Mouse (Mus musculus) neural tube, embryonic 12.5 days (tissue): ENCODE results near the gene Gm10409. TPM values are rescaled to one million over a fixed set of nuclear protein-coding genes. Genes with fewer than 3 reads are reported as not detected.
"Not testable (repeated sequence)": the region's sequence is repeated elsewhere in the genome, so short reads cannot be mapped to it uniquely, and the experiment has no call there.

Source experiments
- ATAC-seq: fragments of 200-750 bp; cut with Nextera tagmentation; 2 replicates; pipeline ENCODE4 v1.8.0; 2017; ENCODE audit warnings: low read depth, mild to moderate bottlenecking, moderate TSS enrichment, moderate library complexity; ENCODE audit not compliant: low FRiP score
- H3K27ac ChIP-seq: fragments of 300-500 bp; sonication (generic); 2 replicates; pipeline ENCODE4 v1.5.1; 2016
- H3K27me3 ChIP-seq: fragments of 300-500 bp; sonication (generic); replicated peaks from 2 replicates; pipeline ENCODE4 v1.6.1; 2016; ENCODE audit warnings: mild to moderate bottlenecking
- H3K36me3 ChIP-seq: fragments of 300-500 bp; sonication (generic); 2 replicates; pipeline ENCODE4 v1.6.1; 2016; ENCODE audit warnings: mild to moderate bottlenecking
- H3K4me1 ChIP-seq: fragments of 300-500 bp; sonication (generic); 2 replicates; pipeline ENCODE4 v1.6.1; 2016
- H3K4me2 ChIP-seq: fragments of 300-500 bp; sonication (generic); replicated peaks from 2 replicates; pipeline ENCODE4 v1.6.1; 2016; ENCODE audit warnings: mild to moderate bottlenecking
- H3K4me3 ChIP-seq: fragments of 300-500 bp; sonication (generic); 2 replicates; pipeline ENCODE4 v1.5.1; 2016
- H3K9ac ChIP-seq: fragments of 300-500 bp; sonication (generic); 2 replicates; pipeline ENCODE4 v1.6.1; 2016; ENCODE audit warnings: mild to moderate bottlenecking
- H3K9me3 ChIP-seq: fragments of 300-500 bp; sonication (generic); 2 replicates; pipeline ENCODE4 v1.6.1; 2016; ENCODE audit warnings: mild to moderate bottlenecking
- WGBS: fragments of 180-500 bp; shearing (Covaris S2); methylation state at CpG from one replicate; pipeline ENCODE4 v1.1.7; 2016; 5-methylcytosine and 5-hydroxymethylcytosine counted together
- polyA plus RNA-seq: library from polyadenylated mRNA; unstranded; fragments of >200 nt; fragmentation: Nextera tagmentation; extraction: Ambion mirVana; gene quantifications from 2 replicates; pipeline ENCODE4 v1.2.1, GENCODE M21; 2016

Gene Gm10409
- 4.5 and 5.9 TPM in 2 replicates for polyA plus RNA-seq

DNA sequence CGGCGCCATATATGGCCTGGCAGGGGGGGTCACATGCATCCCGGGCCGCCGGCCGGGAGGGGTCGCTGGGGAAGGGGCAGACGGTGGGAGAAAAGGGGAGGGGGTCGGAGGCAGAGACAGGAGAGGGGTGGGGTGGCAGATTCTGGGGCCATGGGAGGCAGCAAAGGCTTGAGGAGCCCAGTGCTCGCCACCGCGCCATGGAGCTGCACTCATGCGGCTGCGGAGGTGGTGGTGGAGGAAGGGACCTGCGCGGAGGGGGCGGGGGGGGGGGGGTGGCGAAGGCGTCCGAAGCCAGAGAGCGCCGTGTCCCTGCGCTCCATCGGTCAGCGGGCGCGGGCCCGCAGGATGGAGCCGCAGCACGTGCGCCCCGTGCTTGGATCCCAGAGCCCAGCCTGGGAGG is at the start of gene Gm10409:
Gm10409 (plus strand) TSS at position 301 of the 400 bp plus-strand sequence.
- no CpG with 5 or more reads among the region's 32 CpGs for WGBS

DNA sequence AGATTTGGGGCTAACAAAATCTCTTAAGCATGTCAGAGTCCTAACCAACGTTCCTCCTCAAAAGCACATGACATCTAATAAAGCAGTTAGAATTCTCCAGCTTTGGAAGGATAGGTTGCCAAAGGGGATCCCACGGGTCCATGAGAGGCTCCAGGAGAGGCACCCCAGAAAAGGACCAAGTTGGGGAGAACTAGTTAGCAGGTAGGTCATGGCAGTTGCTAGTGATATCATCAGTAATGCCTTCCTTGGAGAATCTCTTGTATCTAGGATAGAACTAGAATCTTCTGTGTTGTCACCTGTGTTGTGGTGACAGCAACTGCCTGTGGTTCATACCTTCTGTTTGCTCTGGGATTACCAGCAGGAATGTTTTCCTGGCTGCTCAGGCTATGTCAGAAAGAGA is 17.6 kb upstream of the Gm10409 start, which contains the start of gene Gm10413:
Gm10413 (plus strand) TSS at position 301 of the 400 bp plus-strand sequence.
- not testable (repeated sequence) for H3K9ac ChIP-seq, ATAC-seq, H3K4me1 ChIP-seq, H3K9me3 ChIP-seq, H3K4me3 ChIP-seq, H3K36me3 ChIP-seq, H3K4me2 ChIP-seq, H3K27ac ChIP-seq, H3K27me3 ChIP-seq
- no CpG with 5 or more reads among the region's 2 CpGs for WGBS

More for the DNA sequence above, at the start of gene Gm10409:
- not testable (repeated sequence) for H3K27ac ChIP-seq, H3K9me3 ChIP-seq, ATAC-seq, H3K27me3 ChIP-seq, H3K9ac ChIP-seq, H3K4me2 ChIP-seq, H3K4me1 ChIP-seq, H3K36me3 ChIP-seq, H3K4me3 ChIP-seq

DNA sequence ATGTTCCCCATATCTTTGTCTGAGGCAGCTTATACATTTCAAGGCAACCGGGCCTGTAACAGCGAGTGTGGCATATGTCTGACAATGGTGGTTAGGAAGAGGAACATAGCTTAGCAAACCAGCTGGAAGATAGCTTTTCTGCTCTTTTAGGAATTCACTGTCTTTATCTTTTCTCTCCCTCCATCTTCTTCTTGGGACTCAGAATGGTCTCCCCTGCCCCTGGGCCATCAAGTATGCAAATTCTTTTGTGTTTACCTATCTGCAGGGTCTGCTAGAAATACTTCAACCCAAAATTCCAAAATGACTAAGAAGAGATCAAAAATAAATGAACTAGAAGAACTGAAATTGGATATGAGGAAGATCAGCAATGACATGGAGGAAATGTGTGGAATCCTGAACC is 15.4 kb downstream of the Gm10409 start, which contains the start of gene Gm3005:
Gm3005 (plus strand) TSS at position 301 of the 400 bp plus-strand sequence.
- not testable (repeated sequence) for H3K27me3 ChIP-seq, H3K4me2 ChIP-seq, H3K4me3 ChIP-seq, H3K4me1 ChIP-seq, H3K9ac ChIP-seq, ATAC-seq, H3K27ac ChIP-seq, H3K36me3 ChIP-seq, H3K9me3 ChIP-seq
- no CpG with 5 or more reads among the region's 2 CpGs for WGBS

DNA sequence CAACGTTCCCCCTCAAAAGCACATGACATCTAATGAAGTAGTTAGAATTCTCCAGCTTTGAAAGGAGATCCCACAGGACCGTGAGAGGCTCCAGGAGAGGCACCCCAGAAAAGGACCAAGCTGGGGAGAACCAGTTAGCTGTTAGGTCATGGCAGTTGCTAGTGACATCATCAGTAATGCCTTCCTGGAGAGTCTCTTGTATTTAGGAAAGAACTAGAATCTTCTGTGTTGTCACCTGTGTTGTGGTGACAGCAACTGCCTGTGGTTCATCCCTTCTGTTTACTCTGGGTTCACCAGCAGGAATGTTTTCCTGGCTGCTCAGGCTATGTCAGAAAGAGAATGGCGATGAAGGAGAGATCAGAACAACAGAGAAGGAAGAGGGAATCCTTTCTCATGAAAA is 36.7 kb downstream of the Gm10409 start, which contains the start of gene Gm10408:
Gm10408 (plus strand) TSS at position 301 of the 400 bp plus-strand sequence.
- not testable (repeated sequence) for H3K9ac ChIP-seq, ATAC-seq, H3K4me3 ChIP-seq, H3K9me3 ChIP-seq, H3K4me1 ChIP-seq, H3K4me2 ChIP-seq, H3K27me3 ChIP-seq, H3K27ac ChIP-seq, H3K36me3 ChIP-seq
- no CpG with 5 or more reads among the region's 3 CpGs for WGBS

Other genes starting within 250 kb of the Gm10409 start
- not detected in 2 replicates for gene Gm5795, start 224.4 kb upstream of the Gm10409 start, polyA plus RNA-seq
- gene D830030K20Rik, start 204.1 kb upstream of the Gm10409 start, polyA plus RNA-seq: 14.2 and 15.3 TPM in 2 replicates
- gene Gm2956, start 80.0 kb upstream of the Gm10409 start, polyA plus RNA-seq: not detected in 2 replicates
- not detected in 2 replicates for gene Gm10413, start 17.5 kb upstream of the Gm10409 start, polyA plus RNA-seq
- gene Gm3005, start 15.5 kb downstream of the Gm10409 start, polyA plus RNA-seq: 1.4 and 2.8 TPM in 2 replicates
- not detected in 2 replicates for gene Gm10408, start 36.8 kb downstream of the Gm10409 start, polyA plus RNA-seq
- not detected in 2 replicates for gene Gm3012, start 221.9 kb downstream of the Gm10409 start, polyA plus RNA-seq
- gene Gm3020, start 239.4 kb downstream of the Gm10409 start, polyA plus RNA-seq: 4.5 and 5.9 TPM in 2 replicates